Mouse (Mus musculus) cortical plate, adult 2 months (tissue): ENCODE measurements around the gene Clpb. TPM values are rescaled to one million over a fixed set of nuclear protein-coding genes. Genes with fewer than 3 reads are reported as not detected.

ENCODE experiments used
- H3K27ac ChIP-seq: fragments of 200-500 bp; 2 replicates; pipeline ENCODE4 v1.5.1; 2012; ENCODE audit warnings: low read length, control low read depth, inconsistent platforms; ENCODE audit not compliant: insufficient read depth
- H3K4me1 ChIP-seq: fragments of 200-500 bp; 2 replicates; pipeline ENCODE4 v1.6.1; 2011; ENCODE audit warnings: low read length; ENCODE audit not compliant: control insufficient read depth, insufficient read depth
- H3K4me3 ChIP-seq: fragments of 200-500 bp; 2 replicates; pipeline ENCODE4 v1.5.1; 2011; ENCODE audit warnings: mild to moderate bottlenecking, low read length, control low read depth; ENCODE audit not compliant: insufficient read depth
- CTCF ChIP-seq: fragments of 200-500 bp; IDR thresholded peaks from 2 replicates; pipeline ENCODE4 v1.5.1; 2011; ENCODE audit warnings: mild to moderate bottlenecking, control low read depth, low read length; ENCODE audit not compliant: insufficient read depth; ENCODE audit errors: extremely low read depth
- POLR2A ChIP-seq: fragments of 200-500 bp; IDR thresholded peaks from 2 replicates; pipeline ENCODE4 v1.6.1; 2011; ENCODE audit warnings: mild to moderate bottlenecking, low read length, control low read depth; ENCODE audit not compliant: insufficient read depth; ENCODE audit errors: extremely low read depth
- polyA plus RNA-seq: library from polyadenylated mRNA; depleted of rRNA; stranded (reverse); fragments of >200 nt; gene quantifications from 2 replicates; pipeline ENCODE4 v1.2.3, GENCODE M21; 2012

Gene Clpb
- polyA plus RNA-seq, 1 experiment, result 48.1 TPM

DNA sequence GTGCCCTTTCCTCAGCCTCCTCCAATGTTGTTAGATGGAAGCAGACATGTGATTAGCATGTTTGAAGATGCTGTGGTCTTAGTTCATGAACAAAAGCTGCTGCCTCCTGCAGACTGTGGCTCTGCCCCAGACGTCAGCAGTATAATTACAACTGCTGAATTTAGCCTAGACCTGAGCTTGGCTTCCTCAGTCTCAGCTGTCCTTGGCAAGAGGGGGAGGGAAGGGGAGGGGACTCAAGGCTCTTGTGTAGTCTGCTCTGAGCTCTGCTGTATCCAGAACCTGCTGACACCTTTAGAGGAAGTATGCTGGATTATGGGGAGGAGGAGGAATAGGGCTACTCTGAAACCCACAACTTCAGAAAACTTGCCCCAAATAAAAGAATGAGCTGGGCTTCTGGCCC lies 76.2 kb downstream of the Clpb start:
- no peak overlapping the region for H3K4me3 ChIP-seq
- no peak for TF ChIP-seq CTCF
- TF ChIP-seq POLR2A, result no peak
- H3K27ac ChIP-seq, result no peak overlapping the region
- H3K4me1 ChIP-seq, result peaks cover 3% of the 10 kb centered on the region

DNA sequence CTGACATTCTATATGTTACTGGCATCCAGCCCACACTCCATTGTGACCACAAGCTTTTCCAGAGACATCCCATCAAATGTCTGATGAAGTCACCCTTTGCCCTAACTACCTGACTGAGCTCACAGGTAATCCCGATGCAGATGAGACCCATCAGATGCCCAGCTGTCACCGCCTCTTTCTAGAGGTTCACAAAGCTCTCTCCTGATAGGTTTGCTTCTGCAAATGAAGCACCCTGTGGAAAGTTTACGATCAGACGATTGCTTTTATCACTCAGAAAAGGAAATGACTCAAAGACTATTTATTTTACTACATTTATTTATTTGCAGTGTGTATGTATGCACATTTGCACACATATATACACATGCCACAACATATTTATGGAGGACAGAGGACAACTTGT lies 80.1 kb downstream of the Clpb start:
- H3K4me1 ChIP-seq, result peaks cover 7% of the 10 kb centered on the region; the same call in 1 of the 2 replicates
- TF ChIP-seq CTCF (no peak), POLR2A (no peak)
- no peak overlapping the region for H3K27ac ChIP-seq
- no peak overlapping the region for H3K4me3 ChIP-seq

DNA sequence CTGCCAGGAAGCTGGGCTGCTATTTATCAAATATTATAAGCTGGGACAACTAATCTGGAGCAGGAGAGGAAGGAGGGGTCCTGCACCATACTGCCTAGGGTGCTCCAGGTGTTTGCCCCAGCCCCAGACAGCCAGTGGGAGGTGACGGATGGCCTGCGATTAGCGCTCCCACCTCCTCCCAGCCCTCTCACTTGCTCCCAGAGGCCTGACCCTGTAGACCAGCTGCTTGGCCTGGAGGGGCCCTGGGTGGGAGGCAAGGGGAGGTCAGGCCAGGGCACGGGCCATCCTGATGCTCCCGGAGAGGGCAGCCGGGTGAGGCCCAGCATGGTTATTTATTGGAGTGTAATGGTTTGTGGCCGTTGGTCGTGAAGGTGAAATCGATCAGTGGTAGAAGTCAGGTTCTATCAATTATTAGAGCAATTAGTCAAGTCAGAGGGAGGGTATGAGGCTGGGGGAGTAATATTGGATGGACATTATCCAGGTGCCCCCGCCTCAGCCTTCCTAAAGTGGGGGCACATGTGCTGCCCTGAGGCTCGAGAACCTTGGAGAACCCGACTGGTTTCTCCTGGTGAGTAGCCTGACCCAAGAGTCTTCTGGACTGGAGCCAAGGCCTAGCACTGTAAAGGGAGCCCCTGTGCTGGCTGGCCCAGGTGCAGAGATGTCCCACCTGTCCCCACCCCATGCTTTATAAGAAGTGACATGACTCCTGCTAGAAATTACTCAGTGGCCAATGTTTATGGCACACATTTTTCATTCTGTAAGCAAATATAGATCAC lies 83.3 kb downstream of the Clpb start:
- Histone ChIP-seq H3K4me3 (no peak overlapping the region), H3K4me1 (0 out of 2 replicates have a peak, but pooled peaks cover 4% of the 10 kb centered on the region), H3K27ac (no peak overlapping the region)
- TF ChIP-seq POLR2A (no peak), CTCF (no peak)

DNA sequence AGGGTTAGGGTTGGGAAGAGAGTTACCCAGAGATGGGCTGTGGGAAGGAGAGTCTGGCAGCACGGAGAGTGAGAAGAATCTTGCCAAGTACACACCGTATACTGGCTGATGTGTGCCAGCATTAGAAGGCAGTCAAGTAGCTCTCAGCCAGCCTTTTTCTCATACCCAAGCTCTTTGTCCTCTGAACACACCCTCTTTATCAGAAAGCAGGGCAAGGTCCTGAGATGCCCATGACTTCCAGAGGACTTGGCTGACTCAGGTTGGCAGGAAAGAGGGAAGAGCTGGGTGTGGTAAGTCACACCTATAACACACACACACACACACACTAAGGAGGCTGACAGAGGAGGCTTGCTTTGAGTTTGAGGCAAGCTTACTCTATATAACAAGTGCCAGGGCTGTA lies 86.8 kb downstream of the Clpb start:
- TF ChIP-seq CTCF (no peak), POLR2A (no peak)

DNA sequence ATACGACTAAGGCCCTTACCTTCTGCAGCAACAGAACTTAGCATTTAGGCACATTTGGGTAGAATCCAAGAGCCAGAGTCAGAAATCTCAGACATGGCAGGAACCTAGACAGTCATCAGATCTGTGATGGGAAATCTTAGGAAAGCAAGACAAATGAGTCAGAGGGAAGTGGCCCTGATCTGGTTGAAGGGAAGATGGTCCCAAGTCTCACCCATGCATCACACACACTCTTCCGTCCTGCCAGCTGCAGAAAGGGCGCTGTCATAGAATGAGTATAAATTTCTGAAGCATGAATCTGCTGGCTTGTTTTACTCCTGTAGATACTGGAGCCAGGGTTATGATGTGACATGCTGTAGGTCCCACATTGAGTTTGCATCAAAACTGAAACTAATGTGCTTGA lies 88.9 kb downstream of the Clpb start:
- TF ChIP-seq CTCF, result no peak

More for the DNA sequence above, 86.8 kb downstream of the Clpb start:
- H3K4me3 ChIP-seq, result no peak overlapping the region
- 0 out of 2 replicates have a peak, but pooled peaks cover 2% of the 10 kb centered on the region for H3K4me1 ChIP-seq
- no peak overlapping the region for H3K27ac ChIP-seq

DNA sequence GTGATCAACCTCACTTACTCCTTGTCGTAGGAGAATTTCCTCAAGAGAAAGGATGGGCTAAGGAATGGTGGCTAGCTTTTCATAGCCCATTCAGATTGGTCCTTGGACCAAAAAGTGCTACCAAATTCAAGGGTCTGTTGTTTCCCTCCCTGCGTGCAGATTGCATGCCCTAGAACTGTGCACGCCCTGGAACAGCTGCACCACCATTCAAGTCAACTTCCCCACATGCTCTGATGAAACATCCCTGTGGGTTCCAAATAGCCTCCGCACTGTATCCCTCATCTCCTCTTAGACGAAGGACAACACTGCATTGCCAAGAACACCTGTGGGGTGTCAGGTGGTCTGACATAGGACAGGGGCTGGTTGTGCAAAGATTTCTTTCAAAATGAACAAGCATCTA lies 90.1 kb downstream of the Clpb start:
- Histone ChIP-seq H3K4me1 (no peaks in the 10 kb centered on the region), H3K4me3 (no peak overlapping the region), H3K27ac (no peak overlapping the region)
- TF ChIP-seq CTCF (no peak), POLR2A (no peak)

More for the DNA sequence above, 88.9 kb downstream of the Clpb start:
- Histone ChIP-seq H3K27ac (no peak overlapping the region), H3K4me3 (no peak overlapping the region), H3K4me1 (no peaks in the 10 kb centered on the region)

DNA sequence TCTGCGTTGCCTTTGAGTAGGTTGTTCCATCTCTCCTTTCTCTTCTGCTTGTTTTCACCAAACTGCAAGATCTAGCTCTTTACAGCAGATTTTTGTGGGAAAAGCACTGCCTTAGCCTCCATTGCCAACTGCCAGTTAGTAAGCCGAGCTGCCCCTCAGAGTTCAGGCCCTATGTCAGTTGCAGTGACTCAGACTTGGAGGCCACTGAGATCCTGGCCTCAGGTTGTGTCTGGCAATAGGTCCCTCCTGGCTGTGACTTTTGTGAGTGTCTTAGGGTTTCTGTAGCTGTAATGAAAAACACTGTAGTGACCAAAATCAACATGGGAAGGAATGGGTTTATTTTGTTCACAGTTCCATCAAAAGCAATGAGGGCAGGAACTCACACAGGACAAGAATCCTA lies 91.0 kb downstream of the Clpb start:
- Histone ChIP-seq H3K4me1 (no peaks in the 10 kb centered on the region), H3K4me3 (no peak overlapping the region), H3K27ac (no peak overlapping the region)
- no peak for TF ChIP-seq POLR2A
- no peak for TF ChIP-seq CTCF

DNA sequence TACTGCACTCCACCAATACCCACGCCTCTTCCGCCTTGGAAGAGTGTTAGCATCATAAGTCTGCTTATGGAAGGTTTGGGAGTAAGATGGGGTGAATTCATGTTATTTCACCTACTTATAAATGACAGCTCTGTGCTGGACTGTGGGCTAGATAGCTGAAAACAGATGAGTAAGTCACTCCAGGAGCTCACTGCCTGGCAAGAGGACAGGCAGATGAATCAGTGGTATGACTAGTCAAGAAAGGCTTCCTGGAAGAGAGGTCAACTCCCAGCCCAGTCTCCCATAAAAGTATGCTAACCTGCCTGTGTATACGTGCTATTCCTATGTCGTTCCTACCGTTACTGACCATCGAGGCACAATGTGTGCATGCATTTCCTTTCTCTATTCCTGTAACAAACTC lies 91.9 kb downstream of the Clpb start:
- no peak overlapping the region for H3K27ac ChIP-seq
- TF ChIP-seq CTCF (no peak), POLR2A (no peak)
- H3K4me3 ChIP-seq, result no peak overlapping the region
- no peaks in the 10 kb centered on the region for H3K4me1 ChIP-seq

DNA sequence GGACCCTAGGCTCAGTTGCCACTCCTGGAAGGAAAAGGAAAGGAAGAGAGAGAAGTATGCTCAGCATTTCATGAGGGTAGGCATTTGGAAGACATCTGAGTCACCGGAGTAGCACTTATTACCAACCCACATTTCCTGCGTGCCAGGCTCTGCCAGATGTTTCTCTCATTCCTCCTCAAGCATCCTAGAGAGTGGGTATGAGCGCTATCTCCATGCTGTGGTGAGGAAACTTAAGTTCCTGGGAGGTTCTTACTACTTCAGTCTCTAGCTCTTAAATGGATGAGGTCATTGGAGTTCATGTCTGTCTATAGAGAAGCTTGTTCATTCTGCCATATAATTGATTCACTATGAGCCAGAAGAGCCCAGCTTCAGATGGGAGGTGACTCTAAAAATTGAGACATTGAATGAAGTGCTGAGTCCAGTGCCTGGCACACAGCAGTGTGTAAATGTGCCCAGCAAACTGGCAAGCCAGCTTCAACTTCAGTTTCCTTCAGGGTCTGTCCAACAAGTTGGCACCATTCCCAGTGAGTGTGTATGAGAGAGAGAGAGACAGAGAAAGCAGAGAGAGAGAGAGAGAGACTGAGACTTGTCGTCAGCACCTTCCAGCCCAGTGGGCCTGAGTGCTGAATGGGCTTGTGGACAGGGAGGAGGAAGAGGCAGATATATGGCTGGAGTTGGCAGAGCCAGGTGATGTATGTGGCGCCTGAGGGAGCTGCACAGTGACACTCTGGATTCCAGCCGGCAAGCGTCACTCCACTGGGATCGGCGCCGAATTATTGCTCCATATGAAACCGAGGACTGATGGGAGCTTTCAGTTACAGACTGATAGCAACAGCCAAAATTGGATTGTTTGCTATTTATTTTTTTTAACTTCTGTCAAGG lies 98.7 kb downstream of the Clpb start:
- TF ChIP-seq POLR2A, result no peak
- no peak for TF ChIP-seq CTCF
- no peak overlapping the region for H3K27ac ChIP-seq
- H3K4me3 ChIP-seq, result no peak overlapping the region

DNA sequence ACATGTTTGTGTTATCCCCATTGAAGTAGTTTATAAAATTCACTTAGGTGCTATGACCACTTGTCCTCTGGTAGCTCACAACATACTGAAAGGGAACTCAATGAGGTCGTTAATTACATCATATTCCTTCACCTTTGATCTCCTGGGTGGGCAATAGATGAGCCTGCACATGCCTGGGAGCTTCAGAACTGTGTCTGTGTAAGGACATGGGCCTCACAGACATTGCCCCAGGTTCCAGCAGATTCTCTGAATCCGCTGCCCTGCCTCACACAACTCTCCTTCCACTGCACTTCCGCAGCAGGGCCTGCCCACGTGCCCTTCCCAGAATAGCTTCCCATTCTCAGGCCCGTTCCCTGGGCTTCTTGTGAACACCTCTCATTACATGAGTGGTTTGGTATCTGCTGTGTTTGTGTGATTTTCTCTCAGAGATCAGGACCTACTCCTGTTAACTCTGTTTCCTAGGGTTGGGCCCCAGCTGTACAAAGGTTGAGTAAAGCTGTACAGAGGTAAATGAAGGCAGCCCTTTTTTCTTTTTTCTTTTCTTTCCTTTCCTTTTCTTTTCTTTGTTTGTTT lies 104.0 kb downstream of the Clpb start:
- Histone ChIP-seq H3K4me1 (peaks cover 6% of the 10 kb centered on the region), H3K27ac (no peak overlapping the region), H3K4me3 (no peak overlapping the region)
- TF ChIP-seq POLR2A, result no peak
- TF ChIP-seq CTCF, result no peak

More for the DNA sequence above, 98.7 kb downstream of the Clpb start:
- no peaks in the 10 kb centered on the region for H3K4me1 ChIP-seq
